Mouse (Mus musculus) CH12.LX (cell line): ENCODE results near the gene Ces1h. TPM values are rescaled to one million over a fixed set of nuclear protein-coding genes. Genes with fewer than 3 reads are reported as not detected.

Experiments
- DNase-seq: peaks from one replicate; pipeline ENCODE4 v3.0.0-alpha.2; 2013; ENCODE audit errors: extremely low read depth
- H3K27ac ChIP-seq: 2 replicates; pipeline ENCODE4 v1.5.1; 2012; ENCODE audit warnings: low read depth, mild to moderate bottlenecking, control low read depth, moderate library complexity; ENCODE audit not compliant: insufficient read depth
- H3K27me3 ChIP-seq: replicated peaks from 2 replicates; pipeline ENCODE3; 2012; ENCODE audit warnings: inconsistent platforms
- H3K36me3 ChIP-seq, 2 experiments: replicated peaks in 1 of 2; 2 replicates each; pipeline versions ENCODE3 to v1.6.1; 2012; ENCODE audit warnings: inconsistent platforms in 1 of 2, low read length in 1 of 2, mild to moderate bottlenecking in 1 of 2, mixed read lengths in 1 of 2, moderate library complexity in 1 of 2; ENCODE audit not compliant: control insufficient read depth in 1 of 2, insufficient read depth in 1 of 2
- H3K4me1 ChIP-seq, 2 experiments: 2 replicates each; pipeline ENCODE4 v1.6.1; 2012; ENCODE audit warnings: inconsistent platforms in 1 of 2, moderate library complexity in 1 of 2; ENCODE audit not compliant: insufficient read depth in 2 of 2, control insufficient read depth in 1 of 2
- H3K4me2 ChIP-seq: 2 replicates; pipeline ENCODE4 v1.6.1; 2012; ENCODE audit warnings: low read depth, mild to moderate bottlenecking, control low read depth; ENCODE audit not compliant: poor library complexity, insufficient read depth, severe bottlenecking
- H3K4me3 ChIP-seq, 3 experiments: fragments of 150-350 bp in 1 of 3; sonication (generic) in 1 of 3; replicated peaks in 1 of 3; 2 replicates each; pipeline versions ENCODE3 to v1.5.1; 2011 to 2012; ENCODE audit warnings: low read depth in 2 of 3, low read length in 2 of 3, mild to moderate bottlenecking in 2 of 3, moderate library complexity in 2 of 3, control low read depth in 1 of 3, improper control_type of control experiment in 1 of 3, inconsistent platforms in 1 of 3, mixed read lengths in 1 of 3; ENCODE audit not compliant: poor library complexity in 1 of 3
- H3K79me2 ChIP-seq: replicated peaks from 2 replicates; pipeline ENCODE4 v1.6.1; 2012; ENCODE audit warnings: mild to moderate bottlenecking, moderate library complexity; ENCODE audit not compliant: control insufficient read depth, poor library complexity, insufficient read depth, severe bottlenecking; ENCODE audit errors: extremely low read depth
- H3K9ac ChIP-seq: 2 replicates; pipeline ENCODE4 v1.6.1; 2012; ENCODE audit warnings: low read depth, mild to moderate bottlenecking, control low read depth, moderate library complexity; ENCODE audit not compliant: insufficient read depth
- H3K9me3 ChIP-seq: replicated peaks from 2 replicates; pipeline ENCODE3; 2012; ENCODE audit warnings: low read length, inconsistent platforms, mixed read lengths
- BHLHE40 ChIP-seq: IDR thresholded peaks from 2 replicates; pipeline ENCODE4 v1.6.1; 2011; ENCODE audit warnings: mild to moderate bottlenecking, low read depth, low read length, improper control_type of control experiment
- CHD1 ChIP-seq: IDR thresholded peaks from 2 replicates; pipeline ENCODE4 v1.6.1; 2012; ENCODE audit warnings: low read depth, low read length, improper control_type of control experiment, inconsistent platforms
- CHD2 ChIP-seq: IDR thresholded peaks from 2 replicates; pipeline ENCODE4 v1.6.1; 2011; ENCODE audit warnings: low read length, improper control_type of control experiment
- CTCF ChIP-seq, 2 experiments: IDR thresholded peaks in 1 of 2; conservative IDR thresholded peaks in 1 of 2; 2 replicates each; pipeline ENCODE4 v1.5.1; 2011 to 2012; ENCODE audit warnings: low read depth in 2 of 2, low read length in 2 of 2, improper control_type of control experiment in 1 of 2, inconsistent platforms in 1 of 2, mild to moderate bottlenecking in 1 of 2, moderate library complexity in 1 of 2
- ELF1 ChIP-seq: IDR thresholded peaks from 2 replicates; pipeline ENCODE4 v1.6.1; 2014; ENCODE audit warnings: low read depth, mild to moderate bottlenecking, inconsistent platforms, low read length, improper control_type of control experiment
- EP300 ChIP-seq: IDR thresholded peaks from 2 replicates; pipeline ENCODE4 v1.6.1; 2011; ENCODE audit warnings: low read length, improper control_type of control experiment
- GABPA ChIP-seq: IDR thresholded peaks from 2 replicates; pipeline ENCODE4 v1.6.1; 2012; ENCODE audit warnings: low read depth, low read length, improper control_type of control experiment, inconsistent platforms; ENCODE audit not compliant: insufficient replicate concordance
- IRF4 ChIP-seq: IDR thresholded peaks from 2 replicates; pipeline ENCODE4 v1.6.1; 2014; ENCODE audit warnings: low read depth, mild to moderate bottlenecking, inconsistent platforms, low read length, improper control_type of control experiment
- KAT2A ChIP-seq: IDR thresholded peaks from 2 replicates; pipeline ENCODE4 v1.6.1; 2012; ENCODE audit warnings: low read length, improper control_type of control experiment, inconsistent platforms; ENCODE audit not compliant: insufficient replicate concordance
- MAX ChIP-seq: IDR thresholded peaks from 2 replicates; pipeline ENCODE4 v1.6.1; 2011; ENCODE audit warnings: low read length, improper control_type of control experiment
- MAZ ChIP-seq: IDR thresholded peaks from 2 replicates; pipeline ENCODE4 v1.6.1; 2012; ENCODE audit warnings: low read depth, mild to moderate bottlenecking, inconsistent platforms, low read length, improper control_type of control experiment, moderate library complexity
- NELFE ChIP-seq: IDR thresholded peaks from 2 replicates; pipeline ENCODE4 v1.6.1; 2011; ENCODE audit warnings: low read depth, low read length, improper control_type of control experiment
- NRF1 ChIP-seq: IDR thresholded peaks from 2 replicates; pipeline ENCODE4 v1.6.1; 2014; ENCODE audit warnings: low read depth, mild to moderate bottlenecking, inconsistent platforms, low read length, improper control_type of control experiment, moderate library complexity
- PAX5 ChIP-seq: IDR thresholded peaks from 2 replicates; pipeline ENCODE4 v1.6.1; 2012; ENCODE audit warnings: low read length, inconsistent platforms, mixed read lengths
- POLR2A ChIP-seq: IDR thresholded peaks from 2 replicates; pipeline ENCODE4 v1.6.1; 2011; ENCODE audit warnings: low read depth, mild to moderate bottlenecking, improper control_type of control experiment, low read length
- POLR2AphosphoS2 ChIP-seq: IDR thresholded peaks from 2 replicates; pipeline ENCODE4 v1.6.1; 2011; ENCODE audit warnings: low read depth, low read length, improper control_type of control experiment
- RCOR1 ChIP-seq: conservative IDR thresholded peaks from 2 replicates; pipeline ENCODE4 v1.6.1; 2012; ENCODE audit warnings: low read depth, mild to moderate bottlenecking, inconsistent platforms, low read length, improper control_type of control experiment
- SIN3A ChIP-seq: IDR thresholded peaks from 2 replicates; pipeline ENCODE4 v1.6.1; 2012; ENCODE audit warnings: low read length, improper control_type of control experiment, inconsistent platforms
- TCF12 ChIP-seq: IDR thresholded peaks from 2 replicates; pipeline ENCODE4 v1.6.1; 2014; ENCODE audit warnings: low read depth, mild to moderate bottlenecking, inconsistent platforms, low read length, improper control_type of control experiment
- USF1 ChIP-seq: IDR thresholded peaks from 2 replicates; pipeline ENCODE4 v1.6.1; 2014; ENCODE audit warnings: low read depth, mild to moderate bottlenecking, inconsistent platforms, low read length, improper control_type of control experiment
- ZMIZ1 ChIP-seq: IDR thresholded peaks from 2 replicates; pipeline ENCODE4 v1.6.1; 2012; ENCODE audit warnings: low read depth, mild to moderate bottlenecking, inconsistent platforms, low read length, improper control_type of control experiment
- ZNF384 ChIP-seq: IDR thresholded peaks from 2 replicates; pipeline ENCODE4 v1.6.1; 2012; ENCODE audit warnings: low read depth, low read length, improper control_type of control experiment, inconsistent platforms
- dilution Hi-C: fragments of 300-500 bp; cut with MboI; formaldehyde crosslinking; loops from 2 replicates; pipeline ENCODE4 v1.14.3; 2020; ENCODE audit warnings: low sequenced_read_pairs; ENCODE audit not compliant: extremely low pct_unique_long_range_greater_than_20kb, extremely low pct_ligation_motif_present
- in situ Hi-C: fragments of 300-500 bp; cut with MboI; formaldehyde crosslinking; loops from 3 replicates; pipeline ENCODE4 v1.14.3; 2019; ENCODE audit warnings: low sequenced_read_pairs, low pct_ligation_motif_present, low pct_unique_long_range_greater_than_20kb, mixed read lengths
- polyA plus RNA-seq: library from polyadenylated mRNA; unstranded; fragments of >175 nt; gene quantifications from 2 replicates; pipeline ENCODE4 v1.2.1, GENCODE M21; 2012; ENCODE audit warnings: low read depth; ENCODE audit not compliant: insufficient read length
- total RNA-seq, 2 experiments: library from RNA; depleted of rRNA; stranded (reverse); fragments of 300-350 nt in 1 of 2; fragments of >200 nt in 1 of 2; gene quantifications; 2 replicates each; pipeline ENCODE4 v1.2.3; 2012 to 2014

Gene Ces1h
- total RNA-seq (2012; rRNA removed) (not detected in 2 replicates), total RNA-seq (2014; rRNA removed) (not detected in 2 replicates), polyA plus RNA-seq (not detected in 2 replicates)

- no peak for DNase-seq
- Histone ChIP-seq H3K4me1 (0 out of 4 replicates have a peak, but pooled peaks cover 0 to 2% of the 10 kb centered on the region in 2 experiments), H3K36me3 (no peaks in the 10 kb centered on the region), H3K27me3 (peaks cover 62% of the 10 kb centered on the region), H3K4me2 (no peak within 1 kb of the TSS), H3K27ac (no peak within 1 kb of the TSS), H3K4me3 (no peak within 1 kb of the TSS), H3K9ac (no peak within 1 kb of the TSS), H3K9me3 (no peaks in the 10 kb centered on the region), H3K79me2 (no peaks in the 10 kb centered on the region)
- in situ Hi-C loops (no loop called here), dilution Hi-C loops (no loop called here)
- TF ChIP-seq SIN3A: no peak
- TF ChIP-seq MAX: no peak
- TF ChIP-seq ZMIZ1: no peak
- no peak for TF ChIP-seq GABPA
- no peak for TF ChIP-seq NRF1
- no peak for TF ChIP-seq TCF12
- TF ChIP-seq USF1: no peak
- no peak for TF ChIP-seq POLR2AphosphoS2
- no peak for TF ChIP-seq POLR2A
- TF ChIP-seq EP300: no peak
- TF ChIP-seq NELFE: no peak
- no peak for TF ChIP-seq ZNF384
- no peak for TF ChIP-seq CTCF (conservative IDR thresholded peaks at IDR 0.05 in 1 of 2, IDR thresholded peaks at IDR 0.05 in 1 of 2; ENCODE audit: low read depth in 2 of 2, low read length in 2 of 2)
- TF ChIP-seq PAX5: no peak
- TF ChIP-seq RCOR1: no peak
- TF ChIP-seq CHD1: no peak
- TF ChIP-seq BHLHE40: no peak
- no peak for TF ChIP-seq IRF4
- no peak for TF ChIP-seq ELF1
- no peak for TF ChIP-seq CHD2
Measured at GRCm38 (mm10) chr8:93379625-93380024, at the start of gene Ces1h. Gene Ces1h, minus strand, starts transcription at chr8:93379725.

GRCm38 (mm10) chr8:93427195-93427594, 47.7 kb upstream of the Ces1h start:
- no peak overlapping the region for H3K27ac ChIP-seq
- H3K4me1 ChIP-seq: no peaks in the 10 kb centered on the region
- no peak overlapping the region for H3K4me2 ChIP-seq
- TF ChIP-seq ZMIZ1 (no peak), MAZ (no peak), KAT2A (no peak)
- no peaks in the 10 kb centered on the region for H3K9me3 ChIP-seq
- no peaks in the 10 kb centered on the region for H3K79me2 ChIP-seq
- H3K4me3 ChIP-seq: no peak overlapping the region
- dilution Hi-C loops (no loop called here), in situ Hi-C loops (no loop called here)
- peaks cover 0 to 2% of the 10 kb centered on the region in 2 experiments for H3K36me3 ChIP-seq
- H3K27me3 ChIP-seq: peaks cover 54% of the 10 kb centered on the region
- H3K9ac ChIP-seq: no peak overlapping the region
- DNase-seq: no peak
